Mouse (Mus musculus) ES-E14 (cell line): ENCODE data around the gene Eml3. TPM values are rescaled to one million over a fixed set of nuclear protein-coding genes. Genes with fewer than 3 reads are reported as not detected.
A peak's percentile ranks its signal among the peaks of the same experiment; 100 is the strongest.

Experiments used
- DNase-seq: peaks from one replicate; pipeline ENCODE4 v3.0.0-alpha.2; 2013; ENCODE audit warnings: low read depth, low spot score
- H3K27ac ChIP-seq: 2 replicates; pipeline ENCODE4 v1.5.1; 2012; ENCODE audit warnings: low read depth, mild to moderate bottlenecking, low read length, moderate library complexity, mixed read lengths; ENCODE audit not compliant: poor library complexity, insufficient read depth, severe bottlenecking
- H3K36me3 ChIP-seq: 2 replicates; pipeline ENCODE4 v1.6.1; 2012; ENCODE audit warnings: mild to moderate bottlenecking, low read length, moderate library complexity, mixed read lengths; ENCODE audit not compliant: control insufficient read depth, poor library complexity, insufficient read depth, severe bottlenecking
- H3K4me1 ChIP-seq, 2 experiments: fragments of 150-350 bp in 1 of 2; sonication (generic) in 1 of 2; 2 replicates each; pipeline ENCODE4 v1.6.1; 2012; ENCODE audit warnings: low read length in 2 of 2, mild to moderate bottlenecking in 1 of 2, mixed read lengths in 1 of 2; ENCODE audit not compliant: control insufficient read depth in 2 of 2, insufficient read depth in 2 of 2, poor library complexity in 1 of 2
- H3K4me3 ChIP-seq, 2 experiments: fragments of 150-350 bp in 1 of 2; sonication (generic) in 1 of 2; 2 replicates each; pipeline ENCODE4 v1.5.1; 2012; ENCODE audit warnings: low read length in 2 of 2, low read depth in 1 of 2, mild to moderate bottlenecking in 1 of 2, mixed read lengths in 1 of 2; ENCODE audit not compliant: insufficient read depth in 1 of 2, poor library complexity in 1 of 2, severe bottlenecking in 1 of 2
- H3K9ac ChIP-seq: 2 replicates; pipeline ENCODE4 v1.6.1; 2012; ENCODE audit warnings: low read depth, mild to moderate bottlenecking, low read length, mixed read lengths; ENCODE audit not compliant: poor library complexity, insufficient read depth, severe bottlenecking
- H3K9me3 ChIP-seq: fragments of 150-350 bp; sonication (generic); 2 replicates; pipeline ENCODE4 v1.6.1; 2012; ENCODE audit warnings: low read depth, mild to moderate bottlenecking, low read length; ENCODE audit not compliant: control insufficient read depth, insufficient read depth
- CHD2 ChIP-seq: IDR thresholded peaks from 2 replicates; pipeline ENCODE4 v1.6.1; 2014; ENCODE audit warnings: mild to moderate bottlenecking, low read depth, low read length, inconsistent platforms
- HCFC1 ChIP-seq: IDR thresholded peaks from 2 replicates; pipeline ENCODE4 v1.6.1; 2012; ENCODE audit warnings: low read length, inconsistent platforms, borderline replicate concordance; ENCODE audit not compliant: insufficient read depth
- MAFK ChIP-seq: IDR thresholded peaks from 2 replicates; pipeline ENCODE4 v1.6.1; 2014; ENCODE audit warnings: mild to moderate bottlenecking, low read depth, low read length, inconsistent platforms; ENCODE audit not compliant: insufficient read depth
- ZC3H11A ChIP-seq: IDR thresholded peaks from 2 replicates; pipeline ENCODE4 v1.6.1; 2012; ENCODE audit warnings: low read depth, mild to moderate bottlenecking, inconsistent platforms, low read length, borderline replicate concordance
- ZNF384 ChIP-seq: IDR thresholded peaks from 2 replicates; pipeline ENCODE4 v1.6.1; 2012; ENCODE audit warnings: low read depth, low read length, inconsistent platforms
- in situ Hi-C, 2 experiments: fragments of 600-800 bp; cut with MboI; formaldehyde crosslinking; loops; one replicate each; pipeline ENCODE4 v1.15.1; 2025; ENCODE audit warnings: low sequenced_read_pairs in 2 of 2, inconsistent platforms in 1 of 2; ENCODE audit not compliant: unreplicated experiment in 2 of 2
- total RNA-seq: library from RNA; depleted of rRNA; stranded (reverse); fragments of 300-350 nt; gene quantifications from 2 replicates; pipeline ENCODE4 v1.2.3, GENCODE M21; 2012

The Eml3 gene
- total RNA-seq, 1 experiment: 20.6 TPM

DNA sequence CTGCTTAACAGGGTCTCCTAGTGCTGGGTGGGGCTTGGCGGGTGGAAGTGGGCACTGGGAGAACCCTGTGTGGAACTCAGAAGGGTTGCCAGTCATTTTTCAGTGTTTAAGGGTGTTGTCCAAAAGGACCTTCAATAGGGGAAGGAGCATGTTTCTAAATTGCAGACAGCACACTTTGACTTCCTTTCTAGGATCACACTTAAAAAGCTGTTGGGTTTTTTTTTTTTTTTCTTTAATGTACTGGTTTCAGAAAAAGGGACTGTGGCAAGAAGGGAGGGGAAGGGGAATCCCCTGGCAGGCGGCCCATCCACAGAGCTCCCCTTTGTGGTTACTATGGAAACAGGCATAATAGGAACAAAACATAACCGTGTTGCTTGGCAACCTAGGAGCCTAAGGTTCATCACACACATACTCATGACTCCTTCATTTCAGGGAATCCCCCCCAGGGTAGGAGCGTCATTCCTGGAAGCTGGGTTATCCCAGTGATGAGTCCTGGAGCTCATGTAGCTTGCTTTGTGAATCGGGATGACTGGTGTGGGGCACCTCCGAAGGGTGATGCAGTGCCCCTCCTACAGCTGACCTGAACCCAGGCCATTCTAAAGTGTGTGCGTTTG lies 55.0 kb downstream of the Eml3 start:
- no peaks in the 10 kb centered on the region for H3K9me3 ChIP-seq
- H3K36me3 ChIP-seq: peaks cover 10% of the 10 kb centered on the region
- in situ Hi-C loops: loop anchor here in 1 of 2 experiments (25.0 kb wide), 1 partner anchor 103 kb away; the partner anchor contains the start of gene Scgb1a1
- H3K27ac ChIP-seq: no peak overlapping the region
- no peak for TF ChIP-seq CHD2
- TF ChIP-seq ZNF384: peak; percentile 71; the same call in 1 of the 2 replicates
- DNase-seq: no peak
- H3K4me3 ChIP-seq: no peak overlapping the region
- no peak overlapping the region for H3K9ac ChIP-seq
- H3K4me1 ChIP-seq: peaks cover 1 to 21% of the 10 kb centered on the region in 2 experiments; a peak in 3 of 4 replicates

DNA sequence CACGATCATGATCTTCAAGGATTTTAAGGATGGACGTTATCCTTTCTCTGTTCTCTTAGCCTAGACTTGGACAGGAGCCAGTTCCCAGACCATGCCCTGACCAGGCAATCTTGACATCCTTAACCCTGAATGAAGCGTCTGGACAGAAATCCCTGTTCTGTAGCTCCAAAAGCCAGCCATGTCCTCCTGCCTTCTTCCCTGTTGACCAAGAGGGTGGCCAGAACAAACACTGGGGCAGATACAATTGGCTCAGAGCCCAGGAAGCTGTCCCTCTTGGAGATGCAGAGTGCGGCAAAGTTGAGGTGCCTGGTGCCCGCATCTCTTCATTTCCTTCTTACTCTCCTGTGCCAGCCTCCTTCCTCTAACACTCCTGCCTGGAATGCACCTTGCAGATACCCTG lies 56.5 kb downstream of the Eml3 start:
- TF ChIP-seq HCFC1 (no peak), CHD2 (no peak)
- H3K4me1 ChIP-seq: peaks cover 3 to 20% of the 10 kb centered on the region in 2 experiments; a peak in 3 of 4 replicates
- no peak overlapping the region for H3K4me3 ChIP-seq
- no peak overlapping the region for H3K27ac ChIP-seq
- DNase-seq: no peak
- H3K9ac ChIP-seq: no peak overlapping the region
- in situ Hi-C loops: loop anchor here in 1 of 2 experiments (25.0 kb wide), 1 partner anchor 101 kb away; the partner anchor contains the start of gene Scgb1a1
- peaks cover 2% of the 10 kb centered on the region; the same call in 1 of the 2 replicates for H3K36me3 ChIP-seq
- no peaks in the 10 kb centered on the region for H3K9me3 ChIP-seq

DNA sequence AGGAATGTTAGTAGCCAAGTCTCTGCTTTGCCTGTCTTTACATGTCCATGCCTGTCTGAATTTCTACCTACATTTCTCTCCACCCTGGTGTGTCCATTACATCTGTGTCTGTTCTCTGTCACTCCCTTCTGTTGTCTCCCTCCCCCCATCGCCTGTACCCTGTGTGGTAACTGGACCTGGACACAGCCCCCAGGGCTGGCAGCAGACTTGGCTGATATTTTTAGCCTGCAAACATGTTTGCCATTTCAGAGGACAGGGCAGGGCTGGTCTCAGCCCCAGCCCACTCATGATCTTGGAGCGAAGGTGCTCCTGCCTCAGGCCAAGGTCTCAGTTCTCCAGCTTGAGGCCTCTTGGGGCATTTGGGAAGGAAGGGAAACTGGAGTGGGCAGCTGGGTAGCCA lies 58.5 kb downstream of the Eml3 start:
- H3K9ac ChIP-seq: no peak overlapping the region
- DNase-seq: no peak
- no peak for TF ChIP-seq CHD2
- TF ChIP-seq HCFC1: no peak
- TF ChIP-seq ZC3H11A: no peak
- no peak for TF ChIP-seq MAFK
- no peak for TF ChIP-seq ZNF384
- no peak overlapping the region for H3K27ac ChIP-seq
- H3K4me1 ChIP-seq: peaks cover 9 to 25% of the 10 kb centered on the region in 2 experiments; a peak in 3 of 4 replicates
- no peak overlapping the region for H3K4me3 ChIP-seq
- no peaks in the 10 kb centered on the region for H3K36me3 ChIP-seq
- in situ Hi-C loops: loop anchor here in 1 of 2 experiments (25.0 kb wide), 1 partner anchor 99 kb away; the partner anchor contains the start of gene Scgb1a1
- no peaks in the 10 kb centered on the region for H3K9me3 ChIP-seq

DNA sequence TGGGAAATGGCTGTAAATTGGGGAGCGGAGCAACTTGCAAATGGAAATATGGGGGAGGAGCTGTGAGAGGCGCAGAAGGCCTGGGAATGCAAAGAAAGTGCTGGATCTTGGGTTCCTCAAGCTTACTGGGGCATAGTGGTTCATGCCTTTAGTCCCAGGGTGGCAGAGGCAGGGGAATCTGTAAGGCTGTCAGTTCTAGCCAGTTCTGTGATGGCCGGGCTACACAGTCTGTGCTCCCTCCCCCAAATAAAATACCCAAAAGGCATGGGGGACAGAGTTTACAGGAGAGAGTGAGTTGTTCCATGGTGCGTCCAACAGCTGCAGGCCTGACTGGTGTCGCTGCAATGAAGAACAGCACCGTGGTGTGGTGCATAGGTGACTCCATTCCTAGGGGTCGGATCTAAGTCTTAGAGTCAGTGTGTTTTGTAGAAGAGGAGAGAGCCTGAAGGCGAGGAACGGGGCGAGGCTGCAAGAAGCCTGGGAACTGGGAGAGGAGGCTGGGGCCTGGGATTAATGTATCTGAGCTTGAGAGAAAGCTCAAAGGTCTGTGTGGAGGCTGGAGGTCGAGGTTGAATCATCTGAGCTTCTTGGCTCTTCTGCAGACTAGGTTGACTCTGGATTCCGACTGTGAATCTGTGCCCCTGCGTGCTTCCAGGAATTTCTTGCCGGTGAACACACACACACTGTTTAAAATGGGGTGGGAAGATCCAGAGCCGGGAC lies 59.2 kb downstream of the Eml3 start:
- Histone ChIP-seq H3K36me3 (no peaks in the 10 kb centered on the region), H3K4me3 (peak overlapping the region; percentile 79 to 84), H3K27ac (no peak overlapping the region), H3K9ac (peak overlapping the region; percentile 75), H3K4me1 (peaks cover 9 to 29% of the 10 kb centered on the region in 2 experiments; a peak in 3 of 4 replicates), H3K9me3 (no peaks in the 10 kb centered on the region)
- no peak for DNase-seq
- TF ChIP-seq MAFK: no peak
- TF ChIP-seq CHD2: no peak
- TF ChIP-seq HCFC1: no peak
- TF ChIP-seq ZC3H11A: no peak
- no peak for TF ChIP-seq ZNF384
- in situ Hi-C loops: loop anchor here in 1 of 2 experiments (25.0 kb wide), 1 partner anchor 99 kb away; the partner anchor contains the start of gene Scgb1a1
